Mouse (Mus musculus) testis, adult 2 months (tissue): ENCODE results near the gene Pou3f1.

Experiments
- CTCF ChIP-seq: fragments of 200-500 bp; IDR thresholded peaks from 2 replicates; pipeline ENCODE4 v1.5.1; 2012; ENCODE audit warnings: low read depth, mild to moderate bottlenecking, inconsistent platforms, low read length, moderate library complexity; ENCODE audit not compliant: control insufficient read depth, insufficient read depth, insufficient replicate concordance
- POLR2A ChIP-seq: fragments of 200-500 bp; IDR thresholded peaks from 2 replicates; pipeline ENCODE4 v1.6.1; 2012; ENCODE audit warnings: low read depth, mild to moderate bottlenecking, inconsistent platforms, low read length, moderate library complexity; ENCODE audit not compliant: control insufficient read depth

DNA sequence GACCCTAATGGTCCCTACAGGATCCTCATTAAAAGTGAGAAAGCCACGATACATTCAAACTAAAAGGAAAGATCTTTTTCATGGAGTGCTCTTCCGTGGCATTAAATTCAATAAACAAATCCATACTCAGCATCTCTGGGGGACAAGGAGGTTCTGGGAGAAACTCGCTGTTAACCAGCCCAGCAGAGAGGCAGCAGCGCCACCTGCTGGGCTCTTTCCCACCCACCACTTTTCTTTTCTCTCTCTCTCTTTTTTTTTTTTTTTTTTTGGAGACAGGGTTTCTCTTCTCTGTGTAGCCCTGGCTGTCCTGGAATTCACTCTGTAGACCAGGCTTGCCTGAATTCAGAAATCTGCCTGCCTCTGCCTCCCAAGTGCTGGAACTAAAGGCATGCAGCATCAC is 18.4 kb downstream of the Pou3f1 start:
- peak; percentile 60; the same call in 1 of the 2 replicates for TF ChIP-seq CTCF
- no peak for TF ChIP-seq POLR2A
